Mouse (Mus musculus): ENCODE results near the gene Fam133b.

Fam133b gene

DNA sequence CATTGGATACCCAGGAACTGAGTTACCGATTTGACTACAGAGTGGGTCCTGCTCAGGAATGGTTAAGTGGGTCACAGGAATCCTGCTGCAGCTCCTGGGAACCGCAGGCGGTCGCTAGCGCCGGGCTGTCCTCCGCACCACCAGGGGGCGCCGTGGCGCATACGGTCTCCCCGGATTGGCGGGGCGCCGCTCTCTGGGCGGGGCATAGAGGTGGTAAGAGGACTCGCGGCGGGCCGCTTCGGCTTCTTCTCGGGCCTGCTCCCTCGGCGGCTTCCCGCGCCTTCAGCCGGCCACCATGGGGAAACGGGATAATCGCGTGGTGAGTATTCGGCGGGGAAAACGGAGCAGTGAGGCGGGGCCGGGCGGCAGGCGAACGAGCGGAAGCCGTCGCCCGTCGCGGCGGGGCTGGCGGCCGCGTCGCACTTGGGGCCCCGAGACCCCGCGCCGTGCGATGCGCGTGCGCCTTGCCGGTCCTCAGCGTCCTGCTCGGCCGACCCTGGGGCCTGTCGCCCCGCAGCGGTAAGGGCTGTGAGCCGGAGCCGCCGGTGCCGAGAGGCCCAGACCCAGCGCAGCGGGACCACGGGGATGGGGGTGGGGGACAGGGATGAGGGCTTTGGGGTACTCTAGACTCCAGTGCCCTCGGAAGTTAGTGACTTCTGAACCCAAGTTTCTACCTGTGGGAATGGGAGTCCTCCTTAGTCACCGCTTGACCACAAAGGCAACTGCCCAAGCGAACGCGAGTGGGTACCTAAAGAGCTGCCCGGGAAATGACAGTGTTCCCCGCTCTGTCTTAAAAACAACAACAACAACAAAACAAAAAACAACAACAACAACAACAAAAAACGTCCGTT is at the start of gene Fam133b:
Fam133b (plus strand) TSS at position 205 of the 851 bp plus-strand sequence.
- peak; percentile 90 for DNase-seq (ENCODE audit: low read depth, low spot score)

GRCm38 (mm10) chr5:3493968-3494367 is 49.7 kb upstream of the Fam133b start:
- DNase-seq (ENCODE audit: low read depth, low spot score) = no peak

DNA sequence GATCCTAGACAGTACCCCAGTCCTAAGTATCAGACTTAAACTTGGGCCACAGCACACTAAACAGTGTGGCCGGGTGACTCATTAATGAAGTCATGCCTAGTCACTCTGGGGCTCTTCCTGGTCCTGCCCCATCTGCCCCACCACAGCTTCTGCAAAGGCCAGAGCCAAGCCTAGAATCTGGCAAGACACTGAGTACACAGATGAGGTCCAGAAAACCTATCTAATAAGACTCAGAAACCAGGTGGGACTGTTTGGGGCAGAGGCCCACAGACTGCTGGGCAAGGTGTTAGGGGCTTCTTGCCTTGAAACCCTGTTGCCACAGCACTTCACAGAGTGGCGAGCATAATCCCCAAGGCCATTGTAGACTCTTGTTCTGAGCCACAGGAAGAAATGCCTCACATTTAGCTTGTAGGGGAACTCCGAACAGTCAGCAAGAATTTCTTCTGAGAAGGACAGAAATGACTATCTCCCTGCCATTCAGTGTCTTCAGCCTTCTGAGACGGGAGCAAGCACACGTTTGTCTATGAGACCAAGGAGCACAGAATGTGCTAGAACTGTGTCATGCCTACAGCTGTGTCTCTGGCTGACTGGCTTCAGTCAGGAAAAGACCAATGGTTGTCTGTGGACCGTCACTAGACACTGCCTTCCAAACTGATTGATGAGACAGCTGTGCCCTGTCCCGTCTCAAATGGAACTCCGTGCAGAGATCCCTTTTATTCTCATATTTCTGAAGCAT is 49.0 kb upstream of the Fam133b start:
- DNase-seq (ENCODE audit: low read depth, low spot score) = no peak

DNA sequence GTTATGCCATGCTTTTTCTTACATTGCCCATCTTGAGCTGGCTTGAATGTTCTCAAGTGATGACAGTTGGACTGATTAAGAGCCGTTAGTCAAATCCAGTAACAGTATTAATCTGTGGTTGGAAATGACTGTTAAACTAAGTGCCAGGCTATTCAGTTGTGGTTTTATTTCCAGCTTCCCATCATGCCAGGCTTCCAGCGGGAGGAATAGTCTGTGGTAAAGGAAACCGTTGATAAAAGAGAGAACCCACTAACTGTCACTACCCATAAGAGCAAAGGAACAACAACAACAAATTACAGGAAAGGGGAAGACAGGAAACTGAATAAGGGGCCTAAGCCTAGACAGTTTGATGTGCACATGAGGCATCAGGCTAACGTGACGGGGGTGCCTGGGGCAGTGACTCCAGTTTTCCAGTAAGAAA is 46.1 kb upstream of the Fam133b start:
- DNase-seq (ENCODE audit: low read depth, low spot score) = no peak

DNA sequence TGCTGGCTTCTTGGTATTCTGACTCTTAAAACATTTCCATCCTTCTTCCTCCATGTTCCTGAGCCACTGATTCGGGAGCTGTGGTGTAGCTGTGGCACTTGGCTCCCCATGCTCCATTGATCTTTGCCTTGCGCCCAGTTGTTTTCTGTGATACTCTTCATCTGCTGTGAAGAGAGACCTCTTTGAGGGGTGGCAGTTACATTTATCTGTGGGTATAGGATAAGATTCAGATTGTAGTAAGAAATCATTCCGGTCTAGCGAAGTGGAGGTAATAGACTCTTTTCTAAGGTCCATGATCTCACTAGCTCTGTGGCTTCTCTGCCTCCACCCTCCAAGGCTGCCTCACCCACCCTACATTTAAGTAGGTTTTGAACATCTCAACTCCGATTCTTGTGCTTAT is 43.3 kb upstream of the Fam133b start:
- no peak for DNase-seq (ENCODE audit: low read depth, low spot score)

DNA sequence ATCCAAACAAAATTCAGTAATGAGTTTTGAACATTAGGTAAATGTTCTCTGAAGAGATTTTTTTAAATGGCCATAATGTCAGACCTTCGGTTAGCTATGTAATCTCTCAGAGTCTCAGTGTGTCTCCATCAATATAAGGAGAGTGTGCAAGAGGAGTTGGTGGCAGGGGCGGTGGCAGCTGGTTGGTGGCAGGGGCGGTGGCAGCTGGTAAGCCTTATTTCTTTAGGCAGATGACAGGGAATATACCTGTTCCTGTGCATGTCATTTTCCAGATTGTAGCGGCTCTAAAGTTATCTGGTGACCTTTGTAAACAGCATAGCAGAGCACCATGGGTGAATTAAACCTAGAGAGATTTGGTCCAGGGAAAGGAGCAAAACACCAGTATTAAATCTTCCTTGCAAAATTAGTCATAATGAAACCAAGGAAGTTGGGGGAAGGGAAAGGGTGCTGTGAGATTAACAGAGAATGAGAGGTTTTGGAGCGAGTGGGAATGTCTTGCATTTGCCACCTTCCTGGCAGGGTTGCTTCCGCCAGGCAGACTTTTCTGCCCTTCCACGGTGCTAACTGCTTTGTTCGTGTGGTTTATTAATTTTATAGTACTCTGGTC is 42.6 kb upstream of the Fam133b start:
- no peak for DNase-seq (ENCODE audit: low read depth, low spot score)

- no peak for DNase-seq (ENCODE audit: low read depth, low spot score)
These were observed 42.0 kb upstream of the Fam133b start for GRCm38 (mm10) chr5:3501564-3502001.

DNA sequence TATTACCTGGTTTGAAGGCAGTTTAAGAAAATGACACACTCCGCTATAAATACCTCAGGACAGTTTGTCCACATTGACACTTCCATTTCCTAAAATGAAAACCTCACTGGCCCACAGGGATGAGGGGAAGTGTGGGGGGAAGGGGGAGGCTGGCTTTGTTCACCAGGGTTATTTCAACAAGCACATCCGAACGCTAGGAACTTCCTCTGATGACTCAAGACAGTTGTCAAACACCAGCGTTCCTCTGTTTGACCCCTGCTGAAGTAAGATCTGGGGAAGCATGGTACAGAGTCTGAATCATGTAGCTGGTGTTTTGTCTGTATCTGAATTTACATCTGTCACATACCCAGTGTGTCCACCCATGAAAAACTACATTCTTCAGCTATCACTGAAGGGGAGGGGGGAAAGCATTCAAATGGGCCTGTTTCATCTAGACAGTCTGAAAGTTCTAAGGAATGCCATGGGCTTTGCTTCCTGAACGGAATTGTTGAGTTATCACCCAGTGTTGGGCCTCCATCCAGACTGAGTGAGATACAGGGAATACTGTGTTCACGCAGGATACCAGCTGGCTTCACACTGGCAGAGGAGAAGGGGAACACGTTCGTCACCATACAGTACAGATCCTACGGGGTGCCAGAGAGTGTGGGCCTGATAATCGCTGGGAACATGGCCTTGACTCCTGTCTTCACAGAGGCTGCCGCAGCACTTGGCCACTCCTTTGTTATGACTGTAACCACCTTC is 40.9 kb upstream of the Fam133b start:
- no peak for DNase-seq (ENCODE audit: low read depth, low spot score)

DNA sequence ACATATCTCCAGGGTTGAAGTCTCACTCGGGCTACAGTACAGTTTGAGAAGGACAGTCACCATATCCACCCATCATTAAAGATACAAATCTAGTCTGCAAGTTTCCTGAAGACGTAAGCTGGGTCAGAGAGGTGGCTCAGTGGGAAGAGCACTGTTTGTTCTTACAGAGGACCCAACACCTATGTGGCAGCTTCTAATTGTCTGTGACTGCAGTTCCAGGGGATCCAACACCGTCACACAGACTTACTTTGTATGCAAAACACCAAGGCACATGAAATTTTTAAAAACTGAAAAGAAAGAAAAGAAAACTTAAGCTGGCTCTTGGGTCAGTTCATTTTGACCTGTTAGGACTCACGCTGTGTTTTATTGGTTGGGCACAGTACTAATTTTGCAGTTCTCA is 40.3 kb upstream of the Fam133b start:
- DNase-seq (ENCODE audit: low read depth, low spot score) = no peak

DNA sequence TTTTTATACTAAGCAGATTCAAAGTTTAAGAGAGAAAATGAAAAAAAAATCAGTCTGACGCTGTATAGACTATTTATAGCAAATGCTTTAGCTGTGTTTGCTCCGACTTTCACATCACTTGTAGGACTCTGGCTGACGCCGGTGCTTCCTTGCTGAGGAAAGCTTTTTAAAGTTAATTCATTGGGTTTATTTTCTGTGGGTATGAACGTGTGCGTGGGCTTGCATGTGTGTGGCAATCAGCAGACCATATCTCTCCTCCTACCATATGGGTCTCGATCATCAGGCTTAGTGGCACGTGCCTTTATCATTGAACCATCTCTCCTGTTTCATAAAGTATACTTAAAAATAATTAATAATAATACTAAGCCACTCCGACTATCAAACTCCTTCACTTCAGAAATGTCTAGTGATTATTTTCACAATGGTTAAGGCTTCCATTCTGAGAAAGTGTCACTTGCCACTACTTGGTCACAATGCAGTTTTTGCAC is 39.8 kb upstream of the Fam133b start:
- DNase-seq (ENCODE audit: low read depth, low spot score) = no peak

- no peak for DNase-seq (ENCODE audit: low read depth, low spot score)
These were observed 39.2 kb upstream of the Fam133b start for GRCm38 (mm10) chr5:3504453-3504852.

GRCm38 (mm10) chr5:3505553-3505952 is 38.1 kb upstream of the Fam133b start:
- DNase-seq (ENCODE audit: low read depth, low spot score) = no peak

GRCm38 (mm10) chr5:3508480-3509381 is 34.9 kb upstream of the Fam133b start:
- DNase-seq (ENCODE audit: low read depth, low spot score) = no peak

DNA sequence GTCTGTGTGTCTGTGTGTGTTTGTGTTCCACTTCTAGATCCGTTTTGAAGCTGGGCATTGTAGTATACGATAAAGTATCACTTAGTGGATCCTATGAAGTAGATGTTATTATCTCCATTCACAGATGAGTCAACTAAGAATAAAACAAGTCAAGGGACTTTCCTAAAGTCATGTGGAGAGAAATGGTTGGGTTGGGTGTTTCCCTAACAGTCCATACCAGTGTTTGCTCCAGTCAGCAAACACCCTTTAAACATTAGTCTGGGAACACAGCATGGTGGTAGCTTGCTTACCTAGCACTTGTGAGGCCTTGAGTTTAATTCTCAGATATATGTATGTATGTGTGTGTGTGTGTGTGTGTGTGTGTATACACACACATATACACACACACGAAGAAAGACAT is 34.1 kb upstream of the Fam133b start:
- no peak for DNase-seq (ENCODE audit: low read depth, low spot score)

DNA sequence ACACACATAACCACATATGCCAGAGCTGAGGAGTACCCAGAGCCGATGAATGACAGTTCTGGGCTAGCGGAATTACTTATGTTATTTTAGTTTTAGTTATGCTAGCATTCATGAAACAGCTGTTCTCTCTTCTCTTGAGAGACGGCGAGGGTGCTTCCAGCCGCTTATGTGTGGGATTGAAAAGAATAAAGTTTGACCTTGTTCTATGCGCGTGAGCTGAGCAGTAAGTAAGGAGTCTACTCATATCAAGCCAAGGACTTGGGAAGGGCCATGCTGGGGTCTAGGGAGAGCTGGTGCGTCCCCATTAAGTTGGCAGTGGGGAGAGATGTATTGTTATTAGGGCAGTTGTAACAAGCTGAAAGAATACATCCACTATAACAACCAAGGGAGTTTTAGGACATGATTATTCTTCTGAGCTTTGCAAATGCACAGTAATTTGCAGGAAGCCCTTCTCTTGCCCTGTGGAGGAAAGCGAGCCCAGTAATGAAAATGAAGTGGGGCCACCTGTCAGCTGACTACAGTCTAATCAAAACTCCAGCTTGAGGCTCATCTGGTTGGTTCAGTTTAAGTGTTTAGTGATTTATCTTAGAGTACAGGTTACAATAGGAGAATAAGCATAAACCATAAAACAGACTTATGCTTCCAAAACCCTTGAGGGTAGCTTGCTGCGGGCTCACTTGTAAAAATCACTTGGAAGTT is 32.4 kb upstream of the Fam133b start:
- no peak for DNase-seq (ENCODE audit: low read depth, low spot score)

DNA sequence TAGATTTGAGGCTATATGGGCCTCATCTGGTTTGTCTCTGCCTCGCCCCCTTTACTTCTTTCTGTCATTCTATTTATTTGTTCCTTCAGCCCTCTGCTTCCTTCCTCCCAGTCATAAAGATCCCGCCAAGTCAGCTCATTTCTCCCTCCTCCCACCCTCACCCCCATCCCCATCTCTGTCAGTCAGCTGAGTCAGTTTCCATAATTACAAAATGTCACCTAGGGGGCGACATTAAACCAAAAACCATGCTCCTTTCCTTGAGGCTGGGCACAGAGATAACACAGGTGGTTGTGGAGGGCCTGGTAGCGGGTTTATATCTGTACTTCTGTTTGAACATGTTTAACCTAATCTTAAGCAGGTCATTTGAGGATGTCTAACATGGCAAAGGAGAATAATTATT is 31.0 kb upstream of the Fam133b start:
- no peak for DNase-seq (ENCODE audit: low read depth, low spot score)

DNA sequence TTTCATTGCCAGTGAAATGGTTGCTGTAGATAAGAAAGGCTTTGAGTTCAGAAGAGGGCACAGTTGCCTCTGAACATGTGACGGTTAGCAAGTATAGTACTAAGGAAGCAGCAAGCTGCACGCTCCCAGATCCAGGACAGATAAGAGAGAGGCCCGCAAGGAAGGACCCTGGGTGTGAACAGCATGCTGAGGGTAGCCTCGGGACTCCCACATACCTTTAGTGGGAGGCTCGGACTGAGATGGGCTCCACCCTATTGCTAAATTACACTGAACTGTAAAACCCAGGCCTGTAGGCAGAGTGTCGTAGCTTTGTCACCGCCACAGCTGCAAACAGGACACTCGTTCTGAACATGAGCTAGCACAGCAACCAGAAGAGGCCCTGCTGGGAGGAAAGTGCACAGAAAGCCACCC is 28.7 kb upstream of the Fam133b start:
- no peak for DNase-seq (ENCODE audit: low read depth, low spot score)

GRCm38 (mm10) chr5:3515477-3515876 is 28.2 kb upstream of the Fam133b start:
- no peak for DNase-seq (ENCODE audit: low read depth, low spot score)

DNA sequence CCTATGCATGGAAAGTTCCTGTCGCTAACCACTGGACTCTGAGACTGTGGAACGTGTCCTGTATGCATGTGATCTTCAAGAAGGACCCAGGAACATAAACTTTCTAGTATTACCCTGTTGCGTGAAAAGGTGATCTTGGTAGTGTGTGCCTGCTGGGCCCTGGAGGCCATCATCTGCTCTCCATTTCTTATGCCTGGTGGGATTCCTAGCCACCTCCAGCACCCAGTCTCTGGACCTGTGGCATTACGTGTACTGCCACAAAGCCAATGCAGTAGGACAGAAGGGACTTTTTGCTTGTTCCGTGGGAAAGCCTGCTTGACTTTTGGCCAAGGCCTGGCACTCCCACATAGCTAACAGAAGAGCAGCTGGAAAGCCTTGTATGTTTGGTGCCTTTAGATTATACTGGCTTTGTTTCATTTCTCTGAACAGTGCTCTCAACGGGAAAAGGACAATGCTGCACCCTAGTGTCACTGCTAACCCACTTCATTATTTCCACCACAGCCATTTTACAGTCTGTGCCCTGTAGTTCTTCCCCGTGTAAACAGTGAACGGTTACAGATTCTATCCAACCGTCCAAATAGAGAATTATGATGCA is 27.1 kb upstream of the Fam133b start:
- DNase-seq (ENCODE audit: low read depth, low spot score) = no peak

Measured in embryo, embryonic 11.5 days (tissue).